Mouse (Mus musculus) bone marrow macrophage, adult 2 months (primary cell): ENCODE results near the gene Kdm7a.

Experiments used
- CTCF ChIP-seq: IDR thresholded peaks from 2 replicates; pipeline ENCODE4 v1.5.1; 2012; ENCODE audit warnings: low read depth, mild to moderate bottlenecking, low read length, moderate library complexity
- POLR2A ChIP-seq: IDR thresholded peaks from 2 replicates; pipeline ENCODE4 v1.6.1; 2012; ENCODE audit warnings: mild to moderate bottlenecking, low read depth, low read length, borderline replicate concordance

DNA sequence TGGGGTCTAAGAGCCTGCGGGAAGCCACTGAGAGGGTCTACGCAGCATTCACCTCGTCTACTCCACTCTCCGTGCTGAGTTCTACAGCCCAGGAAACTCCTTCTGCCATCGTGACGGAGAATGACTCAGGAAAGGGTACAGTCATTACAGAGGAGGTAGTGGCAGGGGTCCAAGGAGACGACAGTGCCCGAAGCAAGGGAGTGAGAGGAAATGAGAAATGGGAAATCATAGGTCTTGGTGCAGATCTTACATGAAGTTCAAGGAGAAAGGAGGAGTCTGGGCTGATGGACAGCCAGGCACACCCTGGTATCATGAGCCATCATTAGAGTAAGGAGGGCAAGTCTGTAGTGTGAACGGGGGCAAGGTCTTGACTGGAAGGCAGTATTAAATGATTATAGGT lies 37.5 kb upstream of the Kdm7a start:
- no peak for TF ChIP-seq CTCF
- no peak for TF ChIP-seq POLR2A
